Mouse (Mus musculus): ENCODE data around the gene Msi1.

GRCm38 (mm10) chr5:115397839-115398780, 31.3 kb upstream of the Msi1 start:
- TF ChIP-seq MAX (IDR thresholded peaks at IDR 0.05) (no peak), CTCF (IDR thresholded peaks at IDR 0.05; ENCODE audit: control insufficient read depth, insufficient read depth, insufficient read length) (no peak), MYOD1 (IDR thresholded peaks at IDR 0.05; ENCODE audit: control insufficient read depth, insufficient read length, low read depth) (no peak), CEBPB (IDR thresholded peaks at IDR 0.05; ENCODE audit: low read depth) (no peak), USF1 (IDR thresholded peaks at IDR 0.05; ENCODE audit: low read depth) (no peak), MYOG (IDR thresholded peaks at IDR 0.05; ENCODE audit: control insufficient read depth, extremely low read depth, insufficient read length) (no peak)
